Mouse (Mus musculus) liver, embryonic 16.5 days (tissue): Measurements from ENCODE around the gene Spata25. TPM values are rescaled to one million over a fixed set of nuclear protein-coding genes. Genes with fewer than 3 reads are reported as not detected.

ENCODE experiments used
- ATAC-seq: fragments of 200-750 bp; cut with Nextera tagmentation; 2 replicates; pipeline ENCODE4 v1.8.0; 2017; ENCODE audit warnings: low read depth, mild to moderate bottlenecking, moderate number of reproducible peaks, moderate library complexity
- H3K27ac ChIP-seq: fragments of 300-500 bp; sonication (generic); 2 replicates; pipeline ENCODE4 v1.5.1; 2014; ENCODE audit warnings: mild to moderate bottlenecking, low read length
- H3K27me3 ChIP-seq: fragments of 300-500 bp; sonication (generic); 2 replicates; pipeline ENCODE4 v1.6.1; 2014; ENCODE audit warnings: low read depth, low read length, mixed read lengths; ENCODE audit not compliant: control insufficient read depth, insufficient read depth
- H3K36me3 ChIP-seq: fragments of 300-500 bp; sonication (generic); 2 replicates; pipeline ENCODE4 v1.6.1; 2014; ENCODE audit warnings: mild to moderate bottlenecking; ENCODE audit not compliant: control insufficient read depth, insufficient read depth
- H3K4me1 ChIP-seq: fragments of 300-500 bp; sonication (generic); 2 replicates; pipeline ENCODE4 v1.6.1; 2014; ENCODE audit warnings: low read depth, low read length, mixed read lengths; ENCODE audit not compliant: control insufficient read depth
- H3K4me2 ChIP-seq: fragments of 300-500 bp; sonication (generic); 2 replicates; pipeline ENCODE4 v1.6.1; 2014; ENCODE audit warnings: low read depth, low read length, mixed read lengths
- H3K4me3 ChIP-seq: fragments of 300-500 bp; sonication (generic); 2 replicates; pipeline ENCODE4 v1.5.1; 2014; ENCODE audit warnings: low read depth, mild to moderate bottlenecking, low read length
- H3K9ac ChIP-seq: fragments of 300-500 bp; sonication (generic); 2 replicates; pipeline ENCODE4 v1.6.1; 2014; ENCODE audit warnings: low read depth, low read length
- H3K9me3 ChIP-seq: fragments of 300-500 bp; sonication (generic); replicated peaks from 2 replicates; pipeline ENCODE4 v1.6.1; 2016; ENCODE audit warnings: low read length; ENCODE audit not compliant: control insufficient read depth
- WGBS: fragments of 180-500 bp; shearing (Covaris S2); extraction: QIAGEN DNeasy Blood & Tissue Kit; methylation state at CpG from one replicate; pipeline ENCODE4 v1.1.7; 2014; ENCODE audit not compliant: insufficient replicate concordance; 5-methylcytosine and 5-hydroxymethylcytosine counted together
- polyA plus RNA-seq: library from polyadenylated mRNA; unstranded; fragments of >200 nt; fragmentation: Nextera tagmentation; extraction: Ambion mirVana; gene quantifications from 2 replicates; pipeline ENCODE4 v1.2.1, GENCODE M21; 2015

Gene Spata25
- polyA plus RNA-seq, 1 experiment from 2014 or later: not detected

DNA sequence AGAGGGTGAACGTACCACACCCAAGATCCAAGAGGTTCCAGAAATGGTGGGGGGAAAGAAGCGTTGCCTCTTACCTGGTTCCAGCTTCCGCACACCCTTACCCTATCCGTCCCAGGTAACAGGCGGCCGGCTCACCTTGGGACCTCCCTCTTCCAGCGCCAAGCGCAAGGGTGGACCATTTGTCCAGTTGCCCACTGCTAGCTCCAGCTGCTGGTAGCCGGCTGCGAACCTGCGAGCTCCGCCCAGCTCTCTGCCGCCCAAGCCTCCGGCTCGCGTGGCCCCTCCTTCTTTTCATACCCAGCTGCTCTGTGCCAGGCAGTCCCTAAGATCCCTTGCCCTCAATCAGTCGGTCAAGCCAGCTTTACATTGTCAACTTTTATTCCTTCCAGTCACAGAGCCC, 51.5 kb downstream of the Spata25 start:
- ATAC-seq: no peak
- WGBS: 63% methylated on average over 17 of the region's 17 CpGs
- Histone ChIP-seq H3K9me3 (no peaks in the 10 kb centered on the region), H3K4me2 (no peak overlapping the region), H3K9ac (no peak overlapping the region), H3K27ac (no peak overlapping the region), H3K36me3 (peaks cover 14% of the 10 kb centered on the region), H3K4me1 (peaks cover 23% of the 10 kb centered on the region), H3K27me3 (peaks cover 11% of the 10 kb centered on the region), H3K4me3 (no peak overlapping the region)

Other genes starting within 250 kb of the Spata25 start
- 0.21 TPM in 1 of 2 replicates, not detected in the other for gene Wfdc6a, start 243.1 kb downstream of the Spata25 start, polyA plus RNA-seq
- not detected in 2 replicates for gene Eppin, start 234.9 kb downstream of the Spata25 start, polyA plus RNA-seq
- gene Wfdc6b, start 215.0 kb downstream of the Spata25 start, polyA plus RNA-seq: not detected in 2 replicates
- gene Wfdc8, start 214.9 kb downstream of the Spata25 start, polyA plus RNA-seq: not detected in 2 replicates
- not detected in 2 replicates for gene Wfdc16, start 189.7 kb downstream of the Spata25 start, polyA plus RNA-seq
- not detected in 2 replicates for gene Wfdc10, start 172.5 kb downstream of the Spata25 start, polyA plus RNA-seq
- gene Wfdc9, start 172.0 kb downstream of the Spata25 start, polyA plus RNA-seq: not detected in 2 replicates
- gene Wfdc11, start 154.4 kb downstream of the Spata25 start, polyA plus RNA-seq: not detected in 2 replicates
- gene Wfdc13, start 143.4 kb downstream of the Spata25 start, polyA plus RNA-seq: not detected in 2 replicates
- gene Spint4, start 130.0 kb downstream of the Spata25 start, polyA plus RNA-seq: not detected in 2 replicates
- not detected in 2 replicates for gene Spint5, start 113.2 kb downstream of the Spata25 start, polyA plus RNA-seq
- 1.5 and 1.7 TPM in 2 replicates for gene Wfdc3, start 82.6 kb downstream of the Spata25 start, polyA plus RNA-seq
- 40.1 and 43.1 TPM in 2 replicates for gene Dnttip1, start 82.6 kb downstream of the Spata25 start, polyA plus RNA-seq
- gene Ube2c, start 58.6 kb downstream of the Spata25 start, polyA plus RNA-seq: 632 and 661 TPM in 2 replicates
- 29.4 and 67.5 TPM in 2 replicates for gene Tnnc2, start 48.6 kb downstream of the Spata25 start, polyA plus RNA-seq
- 9.4 and 12.1 TPM in 2 replicates for gene Snx21, start 42.7 kb downstream of the Spata25 start, polyA plus RNA-seq
- gene Acot8, start 23.7 kb downstream of the Spata25 start, polyA plus RNA-seq: 19.8 and 20.6 TPM in 2 replicates
- 4.3 TPM in 2 replicates for gene Zswim3, start 23.4 kb downstream of the Spata25 start, polyA plus RNA-seq
- gene Zswim1, start 5.9 kb downstream of the Spata25 start, polyA plus RNA-seq: 3.4 and 4.1 TPM in 2 replicates
- gene Ctsa, start 4.3 kb upstream of the Spata25 start, polyA plus RNA-seq: 90.7 and 92.5 TPM in 2 replicates
- 1.7 and 2.5 TPM in 2 replicates for gene Neurl2, start 4.9 kb upstream of the Spata25 start, polyA plus RNA-seq
- gene Pltp, start 29.2 kb upstream of the Spata25 start, polyA plus RNA-seq: 23.1 and 27.4 TPM in 2 replicates
- gene Pcif1, start 50.8 kb upstream of the Spata25 start, polyA plus RNA-seq: 36.8 and 38.2 TPM in 2 replicates
- 5.9 and 6.8 TPM in 2 replicates for gene Zfp335, start 83.2 kb upstream of the Spata25 start, polyA plus RNA-seq
- 8.9 and 13.0 TPM in 2 replicates for gene Mmp9, start 112.2 kb upstream of the Spata25 start, polyA plus RNA-seq
- gene Slc12a5, start 132.3 kb upstream of the Spata25 start, polyA plus RNA-seq: 0.13 TPM in 2 replicates
- 14.2 and 15.3 TPM in 2 replicates for gene Ncoa5, start 206.3 kb upstream of the Spata25 start, polyA plus RNA-seq
- 2.6 and 3.0 TPM in 2 replicates for gene Cd40, start 227.1 kb upstream of the Spata25 start, polyA plus RNA-seq